ENCODE assay signal across 11 mouse cellular contexts in the genomic region with DNA sequence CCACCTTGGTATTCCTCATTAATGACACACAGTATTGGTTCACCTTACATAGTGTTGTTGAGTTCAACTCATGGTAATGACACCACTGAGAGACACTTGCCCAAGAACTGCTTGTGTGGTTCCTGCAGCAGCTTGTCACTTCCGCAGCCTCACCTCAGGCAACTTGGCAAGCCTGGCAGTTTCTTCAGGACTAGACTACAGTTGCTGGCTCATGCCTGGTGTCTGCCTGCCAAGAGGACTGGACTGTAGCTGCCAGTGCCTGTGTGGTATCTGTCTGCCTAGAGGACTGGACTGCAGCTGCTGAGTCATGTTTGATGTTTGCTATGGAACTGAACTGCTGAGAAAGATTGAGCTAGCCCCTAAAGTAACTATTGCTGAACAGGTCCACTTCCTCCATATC. TPM values are rescaled to one million over a fixed set of nuclear protein-coding genes. Genes with fewer than 3 reads are reported as not detected.
DNase-seq lines count a peak whose midpoint lies in the region; TF ChIP-seq lines count a peak whose summit lies in the region.
"Had no signal": no experiment of that assay in that cellular context is flagged by ENCODE, and none has a peak within 500 bp of the region (broad histone marks: within the 10 kb centered on the region; RNA-seq: fewer than 3 reads in every experiment).

No protein-coding gene starts in this region.

- H3K27me3 ChIP-seq in kidney, adult 2 months (replicated peaks; ENCODE audit: control insufficient read depth, insufficient read depth, low read length): no peaks in the 10 kb centered on the region

- H3K4me3 ChIP-seq in kidney, adult 2 months (ENCODE audit: insufficient read depth, low read depth, low read length): no peak overlapping the region
- H3K4me3 ChIP-seq: erythroblast, embryonic 14.5 days; left cerebral cortex, adult 2 months; megakaryocyte, embryonic 14.5 days had no signal

- peak; percentile 82 for DNase-seq in kidney, adult 2 months
- DNase-seq in kidney, postnatal 4 days: no peak
- DNase-seq in Muller cell, postnatal 12 days (ENCODE audit: inconsistent ontology term): peak; percentile 86
- peak; percentile 36 for DNase-seq in adrenal gland, postnatal 25 days
- DNase-seq in heart, postnatal 10 days: peak; percentile 74 to 78
- no peak for DNase-seq in right cerebral cortex, adult 18-20 months
- DNase-seq in embryo, embryonic 10.5 days (ENCODE audit: low spot score): no peak
- no peak for DNase-seq in spleen, postnatal 10 days (ENCODE audit: low spot score in 2 of 2)

- H3K36me3 ChIP-seq in kidney, adult 2 months (ENCODE audit: control insufficient read depth, insufficient read depth, low read length): no peaks in the 10 kb centered on the region

- TF ChIP-seq POLR2A in kidney, adult 2 months (IDR thresholded peaks at IDR 0.05; ENCODE audit: low read depth, low read length): no peak

- WGBS in kidney, adult 2 months: 33% methylated on average over 1 of the region's 1 CpGs

- intact Hi-C loops in heart, postnatal 10 days (cut with DNase I): no loop called here

- no peak for TF ChIP-seq CTCF in kidney, adult 2 months (conservative IDR thresholded peaks at IDR 0.05; ENCODE audit: insufficient read depth, insufficient read length, low read depth, low read length)

- no peak overlapping the region for H3K27ac ChIP-seq in kidney, adult 2 months (ENCODE audit: insufficient read depth, low read depth, low read length)
- H3K27ac ChIP-seq: left cerebral cortex, adult 2 months had no signal

- no peaks in the 10 kb centered on the region; the same call in 1 of the 2 replicates for H3K4me1 ChIP-seq in kidney, adult 2 months (ENCODE audit: control insufficient read depth, insufficient read depth, low read length)

RNA-seq across cellular contexts. Expression of gene Tra2a, which starts 18.3 kb away (rescaled TPM):
- 18.4 and 22.7 TPM in 2 replicates for polyA plus RNA-seq in kidney, adult 2 months (2012; rRNA removed)
- 69.3 and 95.8 TPM in 2 replicates for total RNA-seq in adrenal gland, postnatal 25 days (2021)
- total RNA-seq in heart, postnatal 10 days (2021): 10 to 100 TPM; 28.1 to 36.9 TPM

RNA-seq across cellular contexts. Expression of gene Ccdc126, which starts 37.0 kb away (rescaled TPM):
- polyA plus RNA-seq in kidney, adult 2 months (2012; rRNA removed): 4.0 and 4.5 TPM in 2 replicates
- 15.2 and 18.9 TPM in 2 replicates for total RNA-seq in adrenal gland, postnatal 25 days (2021)
- 1 to 10 TPM; 4.4 to 5.4 TPM for total RNA-seq in heart, postnatal 10 days (2021)
- polyA plus RNA-seq: erythroblast, embryonic 14.5 days had no signal

Comparison
In these comparisons a context has a peak if more than half of its experiments do, and no peak if none do; other contexts are left out.
1. DNase-seq: peak in kidney, adult 2 months (single experiment), Muller cell, postnatal 12 days (single experiment), adrenal gland, postnatal 25 days (single experiment) and heart, postnatal 10 days (2 of 2); none in kidney, postnatal 4 days (0 of 2), right cerebral cortex, adult 18-20 months (single experiment), embryo, embryonic 10.5 days (single experiment) and spleen, postnatal 10 days (0 of 2).